Mouse (Mus musculus) neural tube, embryonic 10.5 days (tissue): ENCODE measurements around the gene Naalad2.
"Not testable (repeated sequence)": the region's sequence is repeated elsewhere in the genome, so short reads cannot be mapped to it uniquely, and the experiment has no call there.

Source experiments
- DNase-seq: peaks from one replicate; pipeline ENCODE4 v3.0.0-alpha.2; 2017; ENCODE audit warnings: low spot score; ENCODE audit errors: extremely low spot score

Gene Naalad2

GRCm38 (mm10) chr9:18402895-18403294 lies at the start of gene Naalad2:
Gene Naalad2, minus strand, starts transcription at chr9:18402995.
- not testable (repeated sequence) for DNase-seq

- no peak for DNase-seq
These were observed 28.9 kb upstream of the Naalad2 start for GRCm38 (mm10) chr9:18431687-18432086.

- DNase-seq: no peak
These were observed 27.6 kb upstream of the Naalad2 start, which contains the start of gene Mbd3l2 for GRCm38 (mm10) chr9:18430354-18430753. Gene Mbd3l2, plus strand, starts transcription at chr9:18430654.

- DNase-seq: not testable (repeated sequence)
These were observed 9.6 kb upstream of the Naalad2 start for GRCm38 (mm10) chr9:18412371-18412770.

GRCm38 (mm10) chr9:18404118-18404517 lies 1.3 kb upstream of the Naalad2 start, which contains the start of gene Ubtfl1:
Gene Ubtfl1, plus strand, starts transcription at chr9:18404418.
- DNase-seq: no peak

- DNase-seq: no peak
These were observed 3.2 kb downstream of the Naalad2 start for GRCm38 (mm10) chr9:18399629-18400028.

- DNase-seq: peak; percentile 24
These were observed 17.0 kb downstream of the Naalad2 start for GRCm38 (mm10) chr9:18385782-18386181.

- DNase-seq: not testable (repeated sequence)
These were observed 29.8 kb downstream of the Naalad2 start for GRCm38 (mm10) chr9:18373026-18373425.

- no peak for DNase-seq
These were observed 82.8 kb downstream of the Naalad2 start for GRCm38 (mm10) chr9:18319990-18320389.

GRCm38 (mm10) chr9:18298301-18298700 lies 104.5 kb downstream of the Naalad2 start:
- DNase-seq: no peak

GRCm38 (mm10) chr9:18293026-18293781 lies 109.6 kb downstream of the Naalad2 start:
- DNase-seq: no peak

GRCm38 (mm10) chr9:18292443-18292922 lies 110.3 kb downstream of the Naalad2 start:
- DNase-seq: no peak

GRCm38 (mm10) chr9:18291571-18292429 lies 111.0 kb downstream of the Naalad2 start, which contains the start of gene Chordc1:
Gene Chordc1, plus strand, starts transcription at chr9:18292125.
- peak; percentile 96 for DNase-seq

- DNase-seq: not testable (repeated sequence)
These were observed 124.1 kb downstream of the Naalad2 start for GRCm38 (mm10) chr9:18278693-18279092.

GRCm38 (mm10) chr9:18277497-18277896 lies 125.3 kb downstream of the Naalad2 start:
- no peak for DNase-seq

GRCm38 (mm10) chr9:18276844-18277243 lies 126.0 kb downstream of the Naalad2 start:
- DNase-seq: no peak

GRCm38 (mm10) chr9:18275901-18276300 lies 126.9 kb downstream of the Naalad2 start:
- DNase-seq: no peak
